Mouse (Mus musculus) kidney, embryonic 14.5 days (tissue): ENCODE measurements around the gene Rapgef4. TPM values are rescaled to one million over a fixed set of nuclear protein-coding genes. Genes with fewer than 3 reads are reported as not detected.

Source experiments
- ATAC-seq: fragments of 200-750 bp; cut with Nextera tagmentation; 2 replicates; pipeline ENCODE4 v1.8.0; 2017; ENCODE audit warnings: moderate number of reproducible peaks, mild to moderate bottlenecking, moderate TSS enrichment, moderate library complexity; ENCODE audit not compliant: low FRiP score, low TSS enrichment
- H3K27ac ChIP-seq: fragments of 300-500 bp; sonication (generic); 2 replicates; pipeline ENCODE4 v1.5.1; 2014; ENCODE audit warnings: low read depth, mild to moderate bottlenecking, low read length, moderate library complexity, mixed read lengths
- H3K27me3 ChIP-seq: fragments of 300-500 bp; sonication (generic); 2 replicates; pipeline ENCODE4 v1.6.1; 2014; ENCODE audit warnings: mild to moderate bottlenecking, low read length; ENCODE audit not compliant: control insufficient read depth, insufficient read depth
- H3K36me3 ChIP-seq: fragments of 300-500 bp; sonication (generic); 2 replicates; pipeline ENCODE4 v1.6.1; 2014; ENCODE audit warnings: low read length, mixed read lengths; ENCODE audit not compliant: control insufficient read depth, insufficient read depth
- H3K4me1 ChIP-seq: fragments of 300-500 bp; sonication (generic); 2 replicates; pipeline ENCODE4 v1.6.1; 2014; ENCODE audit warnings: low read length, mixed read lengths; ENCODE audit not compliant: control insufficient read depth, insufficient read depth
- H3K4me2 ChIP-seq: fragments of 300-500 bp; sonication (generic); replicated peaks from 2 replicates; pipeline ENCODE4 v1.6.1; 2014; ENCODE audit warnings: low read depth, mild to moderate bottlenecking, low read length
- H3K4me3 ChIP-seq: fragments of 300-500 bp; sonication (generic); 2 replicates; pipeline ENCODE4 v1.5.1; 2014; ENCODE audit warnings: mild to moderate bottlenecking, low read length
- H3K9ac ChIP-seq: fragments of 300-500 bp; sonication (generic); 2 replicates; pipeline ENCODE4 v1.6.1; 2014; ENCODE audit warnings: low read depth, mild to moderate bottlenecking, low read length, moderate library complexity
- H3K9me3 ChIP-seq: fragments of 300-500 bp; sonication (generic); 2 replicates; pipeline ENCODE4 v1.6.1; 2016; ENCODE audit warnings: low read length; ENCODE audit not compliant: control insufficient read depth
- WGBS: fragments of 180-500 bp; shearing (Covaris S2); extraction: QIAGEN DNeasy Blood & Tissue Kit; methylation state at CpG from one replicate; pipeline ENCODE4 v1.1.7; 2014; 5-methylcytosine and 5-hydroxymethylcytosine counted together
- polyA plus RNA-seq: library from polyadenylated mRNA; unstranded; fragments of >200 nt; fragmentation: Nextera tagmentation; extraction: Ambion mirVana; gene quantifications from 2 replicates; pipeline ENCODE4 v1.2.1, GENCODE M21; 2014

Gene Rapgef4
- polyA plus RNA-seq, 1 experiment from 2014 or later, result 4.2 TPM

DNA sequence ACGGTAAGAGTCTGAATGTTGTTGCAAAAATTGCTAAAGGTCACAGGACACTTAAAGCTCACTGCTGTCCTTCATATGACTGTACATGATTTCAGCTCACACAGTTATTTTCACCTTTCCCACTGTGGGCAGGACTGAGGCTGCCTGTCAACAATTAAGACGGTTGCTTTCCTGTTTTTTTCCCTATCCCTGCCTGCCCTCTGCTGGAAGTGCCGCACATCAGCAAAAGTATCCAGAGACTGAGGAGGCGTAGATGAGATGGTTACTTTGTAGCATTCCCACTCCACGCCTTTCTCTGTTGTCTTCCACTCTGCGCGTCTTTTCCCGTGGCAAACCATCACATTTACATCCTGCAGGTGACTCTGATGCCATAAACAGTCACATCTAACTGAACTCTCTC lies 25.4 kb upstream of the Rapgef4 start:
- no peak for ATAC-seq
- no peak overlapping the region for H3K4me2 ChIP-seq
- H3K4me1 ChIP-seq, result no peaks in the 10 kb centered on the region
- H3K9me3 ChIP-seq, result no peaks in the 10 kb centered on the region
- H3K27me3 ChIP-seq, result no peaks in the 10 kb centered on the region
- WGBS, result 26% methylated on average over 8 of the region's 8 CpGs
- no peaks in the 10 kb centered on the region for H3K36me3 ChIP-seq
- H3K9ac ChIP-seq, result no peak overlapping the region
- no peak overlapping the region for H3K4me3 ChIP-seq
- no peak overlapping the region for H3K27ac ChIP-seq

DNA sequence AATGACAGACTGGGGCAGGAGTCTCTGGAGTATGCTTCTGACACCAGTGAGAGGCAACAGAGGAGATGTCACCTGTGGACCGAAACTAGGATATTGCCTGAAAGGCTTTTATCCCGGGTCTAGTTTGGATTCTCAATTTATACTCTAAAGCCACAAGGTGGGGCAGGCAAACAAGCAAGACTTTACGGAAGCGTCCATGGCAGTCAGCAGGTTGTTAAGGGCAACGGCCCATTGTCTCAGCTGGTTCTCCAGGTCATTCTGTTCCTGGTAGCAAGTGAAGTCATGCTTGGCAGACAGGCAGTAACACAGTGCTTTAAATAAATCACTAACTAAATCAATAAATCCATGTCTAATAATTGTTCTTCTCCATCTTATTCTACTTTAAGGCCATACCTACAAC lies 24.6 kb upstream of the Rapgef4 start:
- H3K4me3 ChIP-seq, result no peak overlapping the region
- H3K4me2 ChIP-seq, result no peak overlapping the region
- H3K36me3 ChIP-seq, result no peaks in the 10 kb centered on the region
- H3K4me1 ChIP-seq, result no peaks in the 10 kb centered on the region
- 54% methylated on average over 5 of the region's 5 CpGs for WGBS
- no peaks in the 10 kb centered on the region for H3K9me3 ChIP-seq
- no peaks in the 10 kb centered on the region for H3K27me3 ChIP-seq
- no peak overlapping the region for H3K9ac ChIP-seq
- H3K27ac ChIP-seq, result no peak overlapping the region
- ATAC-seq, result no peak

DNA sequence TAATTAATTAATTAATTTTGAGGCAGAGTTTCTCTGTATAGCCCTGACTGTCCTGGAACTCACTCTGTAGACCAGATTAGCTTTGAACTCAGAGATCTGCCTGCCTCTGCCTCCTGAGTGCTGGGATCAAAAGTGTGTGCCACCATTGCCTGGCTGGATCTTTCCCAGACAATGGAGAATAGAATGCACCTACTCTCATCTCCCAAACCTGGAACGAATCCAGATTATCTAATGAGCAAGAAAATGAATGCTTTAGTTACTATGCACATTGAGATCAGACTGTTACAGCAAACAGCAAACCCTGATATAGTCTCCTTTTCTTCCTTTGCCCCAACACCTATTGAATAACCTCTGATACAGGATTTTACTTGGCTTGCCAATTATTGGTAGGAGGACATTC lies 23.1 kb upstream of the Rapgef4 start:
- Histone ChIP-seq H3K9ac (no peak overlapping the region), H3K9me3 (no peaks in the 10 kb centered on the region), H3K27me3 (no peaks in the 10 kb centered on the region), H3K36me3 (no peaks in the 10 kb centered on the region), H3K4me2 (no peak overlapping the region), H3K27ac (no peak overlapping the region), H3K4me1 (no peaks in the 10 kb centered on the region), H3K4me3 (no peak overlapping the region)
- ATAC-seq, result no peak
- WGBS, result 83% methylated on average over 1 of the region's 1 CpGs

DNA sequence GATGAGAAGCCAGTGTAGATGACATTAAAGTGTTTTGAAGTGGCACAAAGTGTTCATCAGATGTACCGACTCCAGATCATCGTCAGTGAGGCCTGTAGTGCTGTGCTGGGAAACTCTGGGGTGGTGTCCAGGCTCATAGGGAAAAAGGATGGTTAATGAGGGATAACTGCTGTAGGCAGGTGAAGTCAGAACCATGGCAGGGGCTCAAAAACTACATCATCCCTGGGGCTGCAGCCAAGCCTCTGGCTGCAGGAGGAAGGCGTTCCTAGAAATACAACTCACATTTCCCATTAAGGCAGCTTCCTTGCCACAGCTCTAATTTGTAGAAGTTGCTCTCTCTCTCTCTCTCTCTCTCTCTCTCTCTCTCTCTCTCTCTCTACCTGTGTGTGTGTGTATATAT lies 22.6 kb upstream of the Rapgef4 start:
- Histone ChIP-seq H3K4me1 (no peaks in the 10 kb centered on the region), H3K36me3 (no peaks in the 10 kb centered on the region), H3K9ac (no peak overlapping the region), H3K9me3 (no peaks in the 10 kb centered on the region), H3K4me3 (no peak overlapping the region), H3K27ac (no peak overlapping the region), H3K4me2 (no peak overlapping the region), H3K27me3 (no peaks in the 10 kb centered on the region)
- ATAC-seq, result no peak
- 80% methylated on average over 3 of the region's 3 CpGs for WGBS

DNA sequence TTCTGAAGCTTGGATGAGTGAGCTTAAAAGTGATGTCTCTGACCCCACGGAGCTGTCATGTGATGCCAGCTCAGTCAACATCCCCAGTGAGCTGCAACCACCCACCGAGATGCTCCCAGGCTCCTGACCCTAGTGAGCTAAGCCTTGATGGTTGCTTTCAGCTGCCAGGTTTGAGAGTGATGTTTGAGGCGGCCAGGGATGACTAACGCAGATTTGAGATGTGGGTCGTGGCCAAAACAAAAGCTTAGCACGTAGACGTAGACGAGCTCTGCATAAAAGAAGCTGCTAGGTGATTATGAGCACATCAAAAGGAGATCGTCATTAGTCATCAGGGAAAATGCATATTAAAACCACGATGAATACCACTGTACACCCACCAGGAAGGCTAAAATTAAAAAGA lies 16.8 kb upstream of the Rapgef4 start:
- no peaks in the 10 kb centered on the region for H3K27me3 ChIP-seq
- no peaks in the 10 kb centered on the region for H3K9me3 ChIP-seq
- no peak overlapping the region for H3K9ac ChIP-seq
- no peak overlapping the region for H3K27ac ChIP-seq
- H3K4me2 ChIP-seq, result no peak overlapping the region
- no peak overlapping the region for H3K4me3 ChIP-seq
- ATAC-seq, result no peak
- H3K36me3 ChIP-seq, result no peaks in the 10 kb centered on the region
- 49% methylated on average over 10 of the region's 10 CpGs for WGBS
- no peaks in the 10 kb centered on the region for H3K4me1 ChIP-seq

DNA sequence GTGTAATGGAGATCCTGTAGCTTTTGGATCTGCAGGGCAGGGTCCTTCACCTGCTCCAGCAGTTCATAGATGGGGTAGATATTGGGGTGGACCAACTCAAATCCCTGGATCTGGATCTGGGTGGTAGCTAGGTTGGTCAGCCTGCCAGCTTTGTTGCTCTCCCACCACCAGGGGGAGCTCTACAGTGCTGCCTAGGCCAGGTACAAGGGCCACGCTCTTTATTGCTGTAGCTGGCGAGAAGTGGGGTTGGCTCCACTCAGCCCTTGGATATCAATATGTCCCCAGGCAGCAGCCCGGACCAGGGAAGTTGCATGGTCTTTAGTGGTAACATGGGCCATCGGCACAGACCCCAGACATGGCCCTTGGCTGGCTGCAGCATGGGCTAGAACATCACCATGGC lies 15.6 kb upstream of the Rapgef4 start:
- Histone ChIP-seq H3K36me3 (no peaks in the 10 kb centered on the region), H3K4me1 (no peaks in the 10 kb centered on the region), H3K4me2 (no peak overlapping the region), H3K9ac (no peak overlapping the region), H3K27ac (no peak overlapping the region), H3K4me3 (no peak overlapping the region), H3K9me3 (no peaks in the 10 kb centered on the region), H3K27me3 (no peaks in the 10 kb centered on the region)
- WGBS, result 87% methylated on average over 4 of the region's 4 CpGs
- ATAC-seq, result no peak

DNA sequence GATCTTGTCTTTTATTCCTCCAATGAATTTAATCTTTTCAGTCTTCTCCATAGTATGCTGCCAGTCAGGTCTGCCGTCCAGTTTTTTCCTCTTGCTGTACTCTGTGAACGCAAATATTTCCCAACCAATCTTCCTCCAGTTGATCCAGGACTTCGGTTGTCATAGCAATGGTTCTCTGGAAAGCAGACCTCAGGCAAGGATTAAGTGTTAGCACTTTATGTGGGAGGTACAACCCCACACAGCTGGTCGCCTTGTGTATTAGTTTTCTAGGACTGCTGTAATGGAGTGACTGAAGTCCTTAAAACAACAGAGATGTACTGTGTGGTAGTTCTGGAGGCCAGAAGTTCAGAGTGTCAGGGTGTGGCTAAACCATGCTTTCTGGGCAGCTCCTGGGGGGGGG lies 14.3 kb upstream of the Rapgef4 start:
- Histone ChIP-seq H3K27ac (no peak overlapping the region), H3K9ac (no peak overlapping the region), H3K4me3 (no peak overlapping the region), H3K4me1 (no peaks in the 10 kb centered on the region), H3K36me3 (no peaks in the 10 kb centered on the region), H3K4me2 (no peak overlapping the region), H3K9me3 (no peaks in the 10 kb centered on the region), H3K27me3 (no peaks in the 10 kb centered on the region)
- 27% methylated on average over 4 of the region's 4 CpGs for WGBS
- peak; percentile 87 for ATAC-seq

DNA sequence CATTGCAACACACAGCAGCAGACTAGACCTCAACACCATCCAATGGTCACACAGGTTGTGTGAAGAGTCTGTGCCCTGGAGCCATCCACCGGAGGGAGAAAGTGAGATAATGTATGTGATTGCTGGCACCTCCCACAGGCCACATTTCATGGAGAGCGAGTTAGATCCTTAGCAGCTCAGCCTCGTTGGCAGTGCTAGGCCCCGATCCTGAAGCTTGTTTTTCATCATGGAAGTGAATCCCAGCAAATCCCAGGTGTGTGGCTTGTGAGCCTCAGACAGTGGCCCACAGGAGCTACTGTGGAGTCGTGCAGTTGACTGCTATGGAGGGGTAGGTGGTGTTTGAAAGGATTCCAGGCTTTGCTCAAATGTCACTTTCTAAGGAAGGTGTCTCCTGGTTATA lies 13.2 kb upstream of the Rapgef4 start:
- no peak overlapping the region for H3K4me3 ChIP-seq
- no peak overlapping the region for H3K27ac ChIP-seq
- no peaks in the 10 kb centered on the region for H3K36me3 ChIP-seq
- H3K4me1 ChIP-seq, result no peaks in the 10 kb centered on the region
- no peaks in the 10 kb centered on the region for H3K27me3 ChIP-seq
- no peak for ATAC-seq
- H3K4me2 ChIP-seq, result no peak overlapping the region
- 50% methylated on average over 5 of the region's 5 CpGs for WGBS
- no peak overlapping the region for H3K9ac ChIP-seq
- H3K9me3 ChIP-seq, result no peaks in the 10 kb centered on the region

DNA sequence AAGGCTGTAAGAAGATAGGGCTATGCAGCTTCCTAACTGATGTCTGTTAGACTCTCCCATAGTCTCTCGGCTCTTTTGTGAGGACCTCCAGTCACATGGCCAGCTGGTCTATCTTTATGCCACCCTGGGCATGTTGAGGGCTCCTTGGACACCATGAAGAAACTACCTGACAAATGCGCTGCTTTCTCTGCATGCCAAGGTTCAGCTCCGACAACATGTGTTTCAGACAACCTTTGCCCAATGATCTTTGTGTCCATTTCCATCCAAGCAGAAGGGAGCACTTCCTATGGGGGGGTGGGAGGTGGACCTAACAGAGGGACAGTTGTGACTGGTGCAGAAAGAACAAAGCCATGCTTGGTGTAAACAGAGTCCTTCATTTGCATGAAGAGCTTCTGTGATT lies 7.4 kb upstream of the Rapgef4 start:
- H3K9ac ChIP-seq, result no peak overlapping the region
- no peaks in the 10 kb centered on the region for H3K4me1 ChIP-seq
- H3K27ac ChIP-seq, result no peak overlapping the region
- H3K4me2 ChIP-seq, result no peak overlapping the region
- no peaks in the 10 kb centered on the region for H3K27me3 ChIP-seq
- H3K4me3 ChIP-seq, result no peak overlapping the region
- H3K36me3 ChIP-seq, result no peaks in the 10 kb centered on the region
- WGBS, result 67% methylated on average over 3 of the region's 3 CpGs
- no peaks in the 10 kb centered on the region for H3K9me3 ChIP-seq
- ATAC-seq, result no peak
